Comparison of ENCODE assay signal across 28 mouse cellular contexts in genomic region chr9:60821501-60821900, GRCm38 (mm10). TPM values are rescaled to one million over a fixed set of nuclear protein-coding genes. Genes with fewer than 3 reads are reported as not detected.
DNase-seq lines count a peak whose midpoint lies in the region; ATAC-seq and TF ChIP-seq lines count a peak whose summit lies in the region.
"Had no signal": no experiment of that assay in that cellular context is flagged by ENCODE, and none has a peak within 500 bp of the region (broad histone marks: within the 10 kb centered on the region; RNA-seq: fewer than 3 reads in every experiment).

No protein-coding gene starts in this region.

- no peak overlapping the region for H3K4me3 ChIP-seq in intestine, postnatal 0 days (ENCODE audit: low read depth, low read length)
- H3K4me3 ChIP-seq in intestine, embryonic 16.5 days (ENCODE audit: low read length), result no peak overlapping the region
- H3K4me3 ChIP-seq in ES-E14 (ENCODE audit: insufficient read depth in 1 of 2, low read depth in 1 of 2, low read length in 2 of 2, poor library complexity in 1 of 2, severe bottlenecking in 1 of 2), result no peak overlapping the region
- H3K4me3 ChIP-seq in stomach, postnatal 0 days (ENCODE audit: low read depth, low read length), result no peak overlapping the region
- H3K4me3 ChIP-seq: forebrain, embryonic 10.5 days; forebrain, embryonic 13.5 days; heart, adult 2 months; hindbrain, embryonic 12.5 days; hindbrain, embryonic 15.5 days had no signal

- H3K36me3 ChIP-seq in intestine, postnatal 0 days (ENCODE audit: control insufficient read depth, insufficient read depth), result peaks cover 9% of the 10 kb centered on the region; the same call in 1 of the 2 replicates
- 0 out of 2 replicates have a peak, but pooled peaks cover 3% of the 10 kb centered on the region for H3K36me3 ChIP-seq in intestine, embryonic 16.5 days (ENCODE audit: control insufficient read depth, insufficient read depth, low read length)
- no peaks in the 10 kb centered on the region for H3K36me3 ChIP-seq in ES-E14 (ENCODE audit: control insufficient read depth, insufficient read depth, low read length, poor library complexity, severe bottlenecking)
- no peaks in the 10 kb centered on the region for H3K36me3 ChIP-seq in stomach, postnatal 0 days (ENCODE audit: control insufficient read depth, insufficient read depth, low read length)
- H3K36me3 ChIP-seq: hindbrain, embryonic 12.5 days; hindbrain, embryonic 15.5 days had no signal

- no peaks in the 10 kb centered on the region for H3K4me1 ChIP-seq in intestine, postnatal 0 days (replicated peaks; ENCODE audit: control insufficient read depth, insufficient read depth, low read length)
- H3K4me1 ChIP-seq in intestine, embryonic 16.5 days (ENCODE audit: control insufficient read depth, insufficient read depth, low read length), result peaks cover 9% of the 10 kb centered on the region
- H3K4me1 ChIP-seq in ES-E14 (ENCODE audit: control insufficient read depth in 2 of 2, insufficient read depth in 2 of 2, low read length in 2 of 2, poor library complexity in 1 of 2), result peaks cover 5 to 16% of the 10 kb centered on the region in 2 experiments; a peak in 3 of 4 replicates
- H3K4me1 ChIP-seq in stomach, postnatal 0 days (replicated peaks; ENCODE audit: control insufficient read depth, insufficient read depth), result no peaks in the 10 kb centered on the region
- H3K4me1 ChIP-seq: forebrain, embryonic 13.5 days; hindbrain, embryonic 12.5 days; hindbrain, embryonic 15.5 days had no signal

- 75% methylated on average over 4 of the region's 4 CpGs for WGBS in intestine, postnatal 0 days
- WGBS in intestine, embryonic 16.5 days, result 84% methylated on average over 4 of the region's 4 CpGs
- WGBS in stomach, postnatal 0 days, result 73% methylated on average over 4 of the region's 4 CpGs

- H3K4me2 ChIP-seq in intestine, postnatal 0 days (replicated peaks; ENCODE audit: low read depth), result no peak overlapping the region; the same call in 1 of the 2 replicates
- no peak overlapping the region for H3K4me2 ChIP-seq in intestine, embryonic 16.5 days (ENCODE audit: low read depth, low read length)
- no peak overlapping the region for H3K4me2 ChIP-seq in stomach, postnatal 0 days (replicated peaks; ENCODE audit: low read depth)
- H3K4me2 ChIP-seq: forebrain, embryonic 13.5 days; heart, embryonic 11.5 days; hindbrain, embryonic 12.5 days; hindbrain, embryonic 15.5 days had no signal

- H3K27me3 ChIP-seq in intestine, postnatal 0 days (replicated peaks; ENCODE audit: control insufficient read depth, insufficient read depth, low read length), result no peaks in the 10 kb centered on the region
- H3K27me3 ChIP-seq in intestine, embryonic 16.5 days (replicated peaks; ENCODE audit: control insufficient read depth, insufficient read depth, low read length), result no peaks in the 10 kb centered on the region
- no peaks in the 10 kb centered on the region for H3K27me3 ChIP-seq in stomach, postnatal 0 days (ENCODE audit: control insufficient read depth, insufficient read depth, low read length)
- H3K27me3 ChIP-seq: CH12.LX; forebrain, embryonic 13.5 days; hindbrain, embryonic 12.5 days; hindbrain, embryonic 15.5 days had no signal

- H3K9ac ChIP-seq in intestine, postnatal 0 days (ENCODE audit: low read depth, low read length), result no peak overlapping the region
- H3K9ac ChIP-seq in intestine, embryonic 16.5 days (ENCODE audit: low read depth, low read length), result no peak overlapping the region
- peak overlapping the region; percentile 50; the same call in 1 of the 2 replicates for H3K9ac ChIP-seq in ES-E14 (ENCODE audit: insufficient read depth, low read depth, low read length, poor library complexity, severe bottlenecking)
- no peak overlapping the region for H3K9ac ChIP-seq in stomach, postnatal 0 days (ENCODE audit: low read length)
- H3K9ac ChIP-seq: forebrain, embryonic 13.5 days; hindbrain, embryonic 12.5 days; hindbrain, embryonic 15.5 days had no signal

- no peaks in the 10 kb centered on the region for H3K9me3 ChIP-seq in intestine, postnatal 0 days (ENCODE audit: control insufficient read depth)
- H3K9me3 ChIP-seq in intestine, embryonic 16.5 days (ENCODE audit: control insufficient read depth, low read length), result no peaks in the 10 kb centered on the region
- no peaks in the 10 kb centered on the region for H3K9me3 ChIP-seq in ES-E14 (ENCODE audit: control insufficient read depth, insufficient read depth, low read depth, low read length)
- no peaks in the 10 kb centered on the region for H3K9me3 ChIP-seq in stomach, postnatal 0 days (ENCODE audit: control insufficient read depth, low read length)
- H3K9me3 ChIP-seq: forebrain, embryonic 10.5 days; forebrain, embryonic 13.5 days; hindbrain, embryonic 12.5 days; hindbrain, embryonic 15.5 days had no signal

- TF ChIP-seq CTCF in intestine, postnatal 0 days (IDR thresholded peaks at IDR 0.05; ENCODE audit: low read depth), result no peak
- TF ChIP-seq CTCF in stomach, postnatal 0 days (IDR thresholded peaks at IDR 0.05; ENCODE audit: low read depth), result no peak

- DNase-seq in ES-E14 (ENCODE audit: low read depth, low spot score) (no peak), ZHBTc4 (ENCODE audit: low read depth, low spot score) (peak; percentile 65)
- DNase-seq in stomach, postnatal 0 days (ENCODE audit: low spot score), result no peak
- no peak for DNase-seq in T-cell, adult 2 months (ENCODE audit: low spot score)
- DNase-seq in testis, postnatal 10 days (ENCODE audit: low spot score), result no peak
- DNase-seq in frontal cortex, postnatal 14 days (ENCODE audit: low spot score in 2 of 2), result no peak
- DNase-seq: adrenal gland, adult 8-10 months; adrenal gland, postnatal 25 days; B cell, adult 2 months; cerebellum, adult 11-12 months; cerebellum, adult 8-10 months; cerebellum, postnatal 10 days; cerebellum, postnatal 36 days; embryo, embryonic 11 days; gastrocnemius, postnatal 10 days; gastrocnemius, postnatal 36 days; heart, adult 2 months; kidney, adult 18-20 months had no signal

- H3K27ac ChIP-seq in intestine, postnatal 0 days (ENCODE audit: low read depth, low read length), result peak overlapping the region; percentile 16; the same call in 1 of the 2 replicates
- no peak overlapping the region for H3K27ac ChIP-seq in intestine, embryonic 16.5 days (ENCODE audit: low read length)
- H3K27ac ChIP-seq in ES-E14 (ENCODE audit: insufficient read depth, low read depth, low read length, poor library complexity, severe bottlenecking), result peak overlapping the region; percentile 81; the same call in 1 of the 2 replicates
- peak overlapping the region; percentile 59 for H3K27ac ChIP-seq in stomach, postnatal 0 days (replicated peaks)
- H3K27ac ChIP-seq: forebrain, embryonic 10.5 days; forebrain, embryonic 13.5 days; heart, adult 2 months; hindbrain, embryonic 12.5 days; hindbrain, embryonic 15.5 days had no signal

- in situ Hi-C loops in ES-E14 (cut with MboI; ENCODE audit: low sequenced_read_pairs in 2 of 2, unreplicated experiment in 2 of 2), result no loop called here

- TF ChIP-seq EP300 in stomach, postnatal 0 days (optimal IDR thresholded peaks at IDR 0.05), result no peak

- ATAC-seq in intestine, postnatal 0 days, result no peak
- ATAC-seq in intestine, embryonic 16.5 days, result no peak
- ATAC-seq in stomach, postnatal 0 days (ENCODE audit: low FRiP score, low TSS enrichment), result no peak
- ATAC-seq: activated CD4-positive, CD25-positive, alpha-beta regulatory T cell, adult 4 months; forebrain, embryonic 13.5 days; forebrain, embryonic 16.5 days had no signal

TF ChIP-seq in ES-E14, 5 proteins besides CTCF, POLR2A, EP300 and RAD21:
- TF ChIP-seq CHD2 (IDR thresholded peaks at IDR 0.05; ENCODE audit: low read depth, low read length), result no peak
- TF ChIP-seq HCFC1 (IDR thresholded peaks at IDR 0.05; ENCODE audit: borderline replicate concordance, insufficient read depth, low read length), result no peak
- no peak for TF ChIP-seq MAFK (IDR thresholded peaks at IDR 0.05; ENCODE audit: insufficient read depth, low read depth, low read length)
- no peak for TF ChIP-seq ZNF384 (IDR thresholded peaks at IDR 0.05; ENCODE audit: low read depth, low read length)
- no peak for TF ChIP-seq ZC3H11A (IDR thresholded peaks at IDR 0.05; ENCODE audit: borderline replicate concordance, low read depth, low read length)

RNA-seq across cellular contexts. Expression of gene Uaca, which starts 27.2 kb away (rescaled TPM):
- 34.6 and 39.3 TPM in 2 replicates for polyA plus RNA-seq in intestine, postnatal 0 days (2015; fragmentation: Nextera tagmentation; extraction: Ambion mirVana)
- 56.8 and 60.7 TPM in 2 replicates for polyA plus RNA-seq in intestine, embryonic 16.5 days (2015; fragmentation: Nextera tagmentation; extraction: Ambion mirVana)
- 21.7 and 22.1 TPM in 2 replicates for total RNA-seq in ES-E14 (2012; rRNA removed)
- 17.3 and 18.6 TPM in 2 replicates for polyA plus RNA-seq in stomach, postnatal 0 days (2015; fragmentation: Nextera tagmentation; extraction: Ambion mirVana)
- polyA plus RNA-seq: activated CD4-positive, CD25-positive, alpha-beta regulatory T cell, adult 4 months had no signal
